Mouse (Mus musculus) liver, postnatal 0 days (tissue): ENCODE measurements at regions not wholly inside any gene's neighbourhood (a gene's known extent, or its start where the extent isn't known, plus 50 kb on each side); places are given as distances from the start of the nearest gene placed in this dataset.

ENCODE experiments used
- CTCF ChIP-seq: sonication (generic); IDR thresholded peaks from 2 replicates; pipeline ENCODE4 v1.5.1; 2016; ENCODE audit warnings: antibody characterized with exemption, low read depth
- EP300 ChIP-seq: IDR thresholded peaks from 2 replicates; pipeline ENCODE4 v1.6.1; 2016; ENCODE audit warnings: antibody characterized with exemption, low read depth, mild to moderate bottlenecking

DNA sequence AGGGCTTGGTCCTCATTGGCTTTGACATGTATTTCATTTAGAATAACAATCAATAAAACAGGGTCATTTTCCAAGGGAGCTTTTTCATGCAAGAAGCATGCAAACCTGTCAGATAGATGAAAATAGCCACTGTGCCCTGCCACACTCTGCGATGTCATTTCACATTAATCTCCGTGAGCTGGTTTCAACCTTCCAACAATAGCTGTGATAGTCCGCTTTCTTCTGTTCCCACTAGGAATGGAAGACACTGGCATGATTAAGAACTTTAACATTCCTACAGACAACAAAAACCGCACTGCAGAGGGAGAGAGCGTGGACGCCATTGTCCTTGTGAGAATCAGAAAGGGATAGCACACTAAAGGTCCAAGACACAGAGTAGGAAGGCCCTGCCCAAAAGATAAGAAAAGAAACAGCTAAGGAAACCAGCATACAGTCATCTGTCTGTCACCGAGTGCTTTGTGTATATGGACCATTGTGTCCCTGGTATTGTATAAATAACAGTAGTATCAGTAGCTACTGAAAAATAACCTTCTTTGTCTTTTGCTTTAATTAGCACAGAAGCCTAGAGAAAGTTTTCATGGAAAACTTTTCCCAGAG is 299.0 kb downstream of the Efnb2 start:
- no peak for TF ChIP-seq CTCF
- no peak for TF ChIP-seq EP300
